Mouse (Mus musculus) CD4-positive helper T cell, adult 2 months (primary cell): ENCODE results near the gene Trim15.
"Not testable (repeated sequence)": the region's sequence is repeated elsewhere in the genome, so short reads cannot be mapped to it uniquely, and the experiment has no call there.

Experiments
- DNase-seq: peaks from one replicate; pipeline ENCODE4 v3.0.0-alpha.2; 2012; ENCODE audit warnings: low read depth, missing footprints, low spot score

Trim15 gene

DNA sequence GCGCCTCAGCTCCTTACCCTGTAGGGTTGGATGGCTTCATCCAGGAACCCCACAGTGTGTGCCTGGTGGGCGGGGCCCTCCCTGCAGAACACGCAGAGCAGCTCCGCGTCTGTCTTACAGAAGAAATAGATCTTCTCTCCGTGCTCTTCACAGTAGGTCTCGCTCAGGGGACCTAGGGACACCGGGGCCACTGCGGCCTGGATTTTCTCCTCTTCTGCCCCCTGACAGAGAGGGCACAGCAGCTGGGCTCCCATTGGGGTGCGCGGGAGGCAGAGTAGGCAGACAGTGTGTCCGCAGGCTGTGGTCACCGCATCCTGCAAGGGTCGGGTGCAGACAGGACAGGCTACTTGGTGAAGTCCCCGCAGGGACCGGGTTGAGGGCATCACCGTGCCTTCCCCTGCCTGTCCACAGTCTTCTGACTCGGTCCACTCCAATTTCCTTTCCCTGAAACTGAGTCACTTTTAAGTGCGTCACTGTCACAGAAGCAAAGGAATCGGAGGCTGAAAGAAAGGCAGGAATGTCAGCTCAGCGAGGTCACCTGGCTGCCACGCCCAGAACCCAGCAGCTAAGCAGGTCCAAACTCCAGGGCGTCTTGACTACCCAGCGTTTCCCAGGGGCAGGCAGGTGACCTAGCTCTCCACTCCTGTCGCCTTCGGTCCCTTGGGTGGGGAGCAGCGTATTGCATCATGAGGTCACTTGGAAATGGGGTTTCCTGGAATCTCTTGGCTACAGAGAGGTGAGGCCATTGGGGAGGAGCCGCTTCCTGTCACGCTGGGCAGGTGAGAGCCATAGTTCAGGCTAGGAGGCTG, at the start of gene Trim15:
Trim15 (minus strand) TSS at position 492 of the 809 bp plus-strand sequence.
- no peak for DNase-seq

DNA sequence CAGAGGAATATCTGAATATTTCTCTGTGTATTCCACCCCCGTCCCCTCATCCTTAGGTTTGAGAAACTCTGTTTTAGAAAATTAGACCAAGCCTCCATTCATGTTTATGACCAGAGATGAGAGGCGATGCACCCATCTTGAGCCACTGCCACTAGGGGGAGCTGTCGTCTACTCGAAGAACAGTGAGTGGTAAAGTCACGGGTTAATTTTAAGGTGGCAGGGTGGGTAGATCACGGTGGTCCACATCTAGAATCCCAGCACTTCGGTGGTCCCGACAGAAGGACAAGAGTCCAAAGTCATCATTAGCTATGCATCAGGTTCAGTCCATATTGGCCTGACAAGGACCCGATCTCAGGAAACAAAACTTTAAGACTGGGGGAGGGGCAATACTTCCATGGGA, 48.1 kb upstream of the Trim15 start:
- DNase-seq, result peak; percentile 51

- peak; percentile 78 for DNase-seq
Measured at GRCm38 (mm10) chr17:36914108-36914507, 47.1 kb upstream of the Trim15 start.

DNA sequence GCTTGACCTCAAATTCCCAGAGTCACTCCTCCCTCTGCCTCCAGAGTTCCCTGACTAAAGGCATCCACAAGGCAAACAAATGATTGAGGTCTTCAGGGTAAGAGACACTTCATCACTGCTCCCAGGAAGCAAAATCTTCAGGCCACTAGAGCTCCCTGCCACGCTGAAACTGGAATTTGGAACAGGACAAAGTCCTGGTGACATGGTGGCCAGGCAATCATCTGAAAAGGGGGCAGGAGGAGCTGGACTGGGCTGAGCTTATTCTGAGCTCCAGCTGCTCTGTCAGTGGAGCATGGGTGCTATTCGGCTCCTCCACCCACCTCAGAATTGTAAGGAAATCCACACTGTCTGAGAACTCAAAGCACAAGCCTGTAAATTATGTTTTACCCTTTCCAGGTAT, 45.0 kb upstream of the Trim15 start:
- DNase-seq, result no peak

- no peak for DNase-seq
Measured at GRCm38 (mm10) chr17:36909802-36910201, 42.8 kb upstream of the Trim15 start.

GRCm38 (mm10) chr17:36908235-36908634, 41.2 kb upstream of the Trim15 start:
- DNase-seq, result no peak

GRCm38 (mm10) chr17:36903651-36904050, 36.6 kb upstream of the Trim15 start:
- no peak for DNase-seq

DNA sequence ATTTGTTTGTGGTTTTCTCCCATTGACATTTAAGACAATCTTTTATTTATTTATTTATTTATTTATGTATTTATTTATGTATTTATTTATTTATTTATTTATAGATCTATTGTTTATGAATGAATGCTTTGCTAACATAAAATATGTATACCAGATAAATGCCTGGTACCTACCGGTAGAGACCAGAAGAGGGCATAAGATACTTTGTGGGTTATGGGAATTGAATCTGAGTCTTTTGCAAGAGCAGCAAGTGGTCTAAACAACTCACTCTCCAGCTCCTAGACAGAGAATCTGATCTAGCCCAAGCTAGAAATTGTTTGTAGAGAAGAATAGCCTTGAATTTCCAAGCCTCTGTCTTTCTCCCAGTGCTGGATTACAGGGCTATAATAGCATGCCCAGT, 33.7 kb upstream of the Trim15 start:
- DNase-seq, result no peak

GRCm38 (mm10) chr17:36900001-36900400, 33.0 kb upstream of the Trim15 start:
- no peak for DNase-seq

DNA sequence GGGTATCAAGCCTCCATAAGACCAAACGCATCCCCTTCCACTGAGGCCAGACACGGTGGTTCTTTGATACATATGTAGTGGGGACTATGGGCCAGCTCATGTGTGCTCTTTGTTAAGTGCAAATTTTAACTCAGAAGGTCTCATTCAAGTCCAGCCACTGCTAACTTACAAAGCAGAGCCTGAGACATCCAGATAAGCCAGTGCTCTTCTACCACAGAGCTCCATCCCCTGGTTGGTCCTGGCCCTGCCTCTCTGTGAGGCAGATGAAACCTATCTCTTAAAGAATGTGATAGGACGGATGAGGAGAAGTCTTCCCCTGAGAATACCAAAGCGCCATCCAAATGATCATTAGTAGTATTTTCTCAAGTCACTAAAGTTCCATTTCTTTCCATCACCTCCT, 32.4 kb upstream of the Trim15 start:
- DNase-seq, result no peak

- no peak for DNase-seq
Measured at GRCm38 (mm10) chr17:36897552-36898205, 30.7 kb upstream of the Trim15 start, which contains the start of gene Trim31. Gene Trim31, plus strand, starts transcription at chr17:36898118.

DNA sequence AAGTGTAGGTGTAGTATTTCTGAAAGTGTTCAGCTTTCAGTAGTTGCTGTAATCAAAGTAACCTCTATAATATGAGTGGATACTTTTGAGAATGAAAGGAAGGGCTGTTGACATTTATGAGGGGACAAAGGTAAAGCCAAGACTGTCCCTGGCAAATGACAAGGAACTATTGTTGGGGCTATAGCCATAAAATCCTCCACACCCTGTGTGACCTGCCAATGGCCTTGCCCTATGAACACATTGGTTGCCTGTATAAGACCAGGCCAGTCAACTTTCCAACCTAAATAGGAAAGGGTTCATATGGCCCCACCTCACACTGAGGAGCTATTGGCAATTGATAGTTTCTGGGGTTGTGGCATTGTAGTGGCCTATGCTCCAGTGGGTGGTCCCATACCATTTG, 30.1 kb upstream of the Trim15 start:
- DNase-seq, result no peak

DNA sequence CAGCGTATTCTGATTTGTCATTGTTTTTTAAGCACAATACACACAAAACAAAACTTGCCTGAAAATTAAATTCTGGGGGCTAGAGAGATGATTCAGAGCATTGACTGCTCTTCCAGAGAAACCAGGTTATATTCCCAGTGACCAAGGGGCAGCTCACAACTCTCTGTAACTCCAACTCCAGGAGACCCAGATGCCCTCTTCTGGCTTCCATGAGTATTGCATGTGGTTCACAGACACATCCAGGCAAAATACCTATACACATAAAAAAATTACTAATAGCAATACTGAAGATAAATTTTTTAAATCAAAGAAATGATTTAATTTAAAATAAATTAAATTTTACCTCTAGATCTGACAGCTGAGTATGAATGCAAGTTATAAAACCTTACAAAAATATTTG, 29.6 kb upstream of the Trim15 start:
- no peak for DNase-seq

DNA sequence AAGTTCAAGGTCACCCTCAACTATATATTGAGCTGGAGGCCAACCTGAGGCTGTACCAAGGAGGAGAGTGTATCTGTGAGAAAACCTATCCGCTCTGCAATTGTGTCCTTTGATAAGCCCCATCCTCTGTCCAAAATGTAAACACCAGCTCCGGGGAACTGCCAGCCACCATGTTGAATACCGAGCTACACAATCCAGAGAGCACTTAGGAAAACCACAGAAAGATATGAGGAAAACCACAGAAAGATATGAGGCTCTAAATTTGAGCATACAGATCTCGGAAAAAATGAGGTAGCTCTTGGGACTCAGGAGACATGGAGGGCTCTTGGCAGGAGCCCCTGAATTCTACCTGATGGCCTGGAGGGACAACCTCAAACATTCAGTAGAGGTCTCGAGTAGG, 26.4 kb upstream of the Trim15 start:
- DNase-seq, result no peak

- peak; percentile 53 for DNase-seq
Measured at GRCm38 (mm10) chr17:36892362-36892761, 25.4 kb upstream of the Trim15 start.

DNA sequence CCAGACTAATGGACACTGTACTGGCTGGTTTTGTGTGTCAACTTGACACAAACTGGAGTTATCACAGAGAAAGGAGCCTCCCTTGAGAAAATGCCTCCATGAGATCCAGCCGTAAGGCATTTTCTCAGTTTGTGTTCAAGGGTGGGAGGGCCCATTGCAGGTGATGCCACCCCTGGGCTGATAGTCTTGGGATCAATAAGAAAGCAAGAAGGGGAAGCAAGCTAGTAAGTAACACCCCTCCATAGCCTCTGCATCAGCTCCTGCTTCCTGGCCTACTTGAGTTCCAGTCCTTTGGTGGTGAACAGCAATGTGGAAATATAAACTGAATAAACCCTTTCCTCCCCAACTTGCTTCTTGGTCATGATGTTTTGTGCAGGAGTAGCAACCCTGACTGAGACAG, 24.5 kb upstream of the Trim15 start:
- not testable (repeated sequence) for DNase-seq

- DNase-seq, result no peak
Measured at GRCm38 (mm10) chr17:36890073-36890903, 23.3 kb upstream of the Trim15 start, which contains the start of gene Trim40. Gene Trim40, minus strand, starts transcription at chr17:36890123.

DNA sequence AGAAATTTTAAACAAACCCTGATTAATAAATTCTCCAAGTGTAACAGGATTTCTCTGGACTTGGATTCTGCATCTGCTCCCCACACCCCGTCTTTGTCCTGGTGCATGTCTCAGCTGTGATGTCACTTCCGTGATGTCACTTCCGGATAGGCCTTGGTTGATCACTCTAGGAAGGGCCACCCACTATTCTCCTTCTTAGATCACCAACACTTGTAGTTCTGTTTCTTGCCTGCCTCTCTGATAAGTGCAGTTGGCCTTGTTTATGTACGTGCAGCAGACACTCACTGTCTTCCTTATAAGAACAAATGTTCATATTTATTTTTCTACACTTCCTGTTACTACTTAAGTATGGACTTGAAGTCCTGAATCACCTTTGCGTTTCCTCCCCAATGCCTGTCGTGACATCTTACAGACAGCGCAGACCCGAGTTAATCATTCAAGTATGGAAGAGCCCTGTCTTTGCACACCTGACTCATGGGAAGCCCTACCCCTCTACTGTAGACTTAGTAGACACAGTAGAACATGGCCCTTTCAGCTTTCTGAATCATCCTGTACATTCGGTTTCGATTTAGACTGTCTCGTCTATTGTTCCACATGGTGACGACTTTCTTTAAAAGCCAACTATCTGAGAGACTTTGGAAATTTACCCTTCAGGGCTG, 18.3 kb upstream of the Trim15 start:
- DNase-seq, result no peak

GRCm38 (mm10) chr17:36883350-36883749, 16.3 kb upstream of the Trim15 start:
- DNase-seq, result no peak

GRCm38 (mm10) chr17:36874636-36875035, 7.6 kb upstream of the Trim15 start:
- no peak for DNase-seq

- DNase-seq, result no peak
Measured at GRCm38 (mm10) chr17:36869955-36870810, 3.2 kb upstream of the Trim15 start.
